Mouse (Mus musculus): ENCODE data around the gene Lcn6. TPM values are rescaled to one million over a fixed set of nuclear protein-coding genes. Genes with fewer than 3 reads are reported as not detected.

The Lcn6 gene
- polyA plus RNA-seq (2015; fragmentation: Nextera tagmentation; extraction: Ambion mirVana), result not detected in 2 replicates

GRCm38 (mm10) chr2:25676486-25676885, at the start of gene Lcn6:
TSS of gene Lcn6 (plus strand) at chr2:25676786.
- Histone ChIP-seq H3K27ac (ENCODE audit: low read length) (no peak within 1 kb of the TSS), H3K27me3 (ENCODE audit: control insufficient read depth, insufficient read depth, low read length) (no peaks in the 10 kb centered on the region), H3K9ac (ENCODE audit: low read length) (no peak within 1 kb of the TSS), H3K9me3 (replicated peaks; ENCODE audit: control insufficient read depth, low read length) (no peaks in the 10 kb centered on the region), H3K4me2 (ENCODE audit: low read depth, low read length) (no peak within 1 kb of the TSS), H3K4me3 (replicated peaks; ENCODE audit: low read length) (no peak within 1 kb of the TSS), H3K4me1 (ENCODE audit: control insufficient read depth, insufficient read depth, low read length) (no peaks in the 10 kb centered on the region), H3K36me3 (ENCODE audit: control insufficient read depth, insufficient read depth, low read length) (no peaks in the 10 kb centered on the region)
- ATAC-seq (ENCODE audit: insufficient read depth, low FRiP score), result no peak
- WGBS, result 78% methylated on average over 3 of the region's 3 CpGs

- Histone ChIP-seq H3K4me1 (ENCODE audit: control insufficient read depth, insufficient read depth, low read length) (no peaks in the 10 kb centered on the region), H3K9me3 (replicated peaks; ENCODE audit: control insufficient read depth, low read length) (no peaks in the 10 kb centered on the region), H3K27ac (ENCODE audit: low read length) (no peak within 1 kb of the TSS), H3K36me3 (ENCODE audit: control insufficient read depth, insufficient read depth, low read length) (no peaks in the 10 kb centered on the region), H3K9ac (ENCODE audit: low read length) (no peak within 1 kb of the TSS), H3K27me3 (ENCODE audit: control insufficient read depth, insufficient read depth, low read length) (no peaks in the 10 kb centered on the region), H3K4me2 (ENCODE audit: low read depth, low read length) (no peak within 1 kb of the TSS), H3K4me3 (replicated peaks; ENCODE audit: low read length) (no peak within 1 kb of the TSS)
- WGBS, result 69% methylated on average over 6 of the region's 6 CpGs
- no peak for ATAC-seq (ENCODE audit: insufficient read depth, low FRiP score)
Measured at GRCm38 (mm10) chr2:25627811-25628210, 48.8 kb upstream of the Lcn6 start, which contains the start of gene Fcna. TSS of gene Fcna (minus strand) at chr2:25628030.

- Histone ChIP-seq H3K27ac (ENCODE audit: low read length) (no peak overlapping the region), H3K27me3 (ENCODE audit: control insufficient read depth, insufficient read depth, low read length) (no peaks in the 10 kb centered on the region), H3K4me3 (replicated peaks; ENCODE audit: low read length) (no peak overlapping the region), H3K9me3 (replicated peaks; ENCODE audit: control insufficient read depth, low read length) (no peaks in the 10 kb centered on the region), H3K4me1 (ENCODE audit: control insufficient read depth, insufficient read depth, low read length) (no peaks in the 10 kb centered on the region), H3K36me3 (ENCODE audit: control insufficient read depth, insufficient read depth, low read length) (no peaks in the 10 kb centered on the region), H3K9ac (ENCODE audit: low read length) (no peak overlapping the region), H3K4me2 (ENCODE audit: low read depth, low read length) (no peak overlapping the region)
- WGBS, result 49% methylated on average over 4 of the region's 4 CpGs
- no peak for ATAC-seq (ENCODE audit: insufficient read depth, low FRiP score)
Measured at GRCm38 (mm10) chr2:25628738-25629137, 47.8 kb upstream of the Lcn6 start.

- no peaks in the 10 kb centered on the region for H3K9me3 ChIP-seq (replicated peaks; ENCODE audit: control insufficient read depth, low read length)
- H3K9ac ChIP-seq (ENCODE audit: low read length), result no peak overlapping the region
- 71% methylated on average over 3 of the region's 3 CpGs for WGBS
- no peak overlapping the region for H3K27ac ChIP-seq (ENCODE audit: low read length)
- no peak overlapping the region for H3K4me3 ChIP-seq (replicated peaks; ENCODE audit: low read length)
- ATAC-seq (ENCODE audit: insufficient read depth, low FRiP score), result no peak
- H3K4me2 ChIP-seq (ENCODE audit: low read depth, low read length), result no peak overlapping the region
- H3K4me1 ChIP-seq (ENCODE audit: control insufficient read depth, insufficient read depth, low read length), result no peaks in the 10 kb centered on the region
- no peaks in the 10 kb centered on the region for H3K36me3 ChIP-seq (ENCODE audit: control insufficient read depth, insufficient read depth, low read length)
- no peaks in the 10 kb centered on the region for H3K27me3 ChIP-seq (ENCODE audit: control insufficient read depth, insufficient read depth, low read length)
Measured at GRCm38 (mm10) chr2:25633616-25634015, 43.0 kb upstream of the Lcn6 start.

GRCm38 (mm10) chr2:25634046-25634445, 42.5 kb upstream of the Lcn6 start:
- no peak overlapping the region for H3K27ac ChIP-seq (ENCODE audit: low read length)
- no peak overlapping the region for H3K9ac ChIP-seq (ENCODE audit: low read length)
- no peak for ATAC-seq (ENCODE audit: insufficient read depth, low FRiP score)
- 62% methylated on average over 1 of the region's 1 CpGs for WGBS
- no peaks in the 10 kb centered on the region for H3K9me3 ChIP-seq (replicated peaks; ENCODE audit: control insufficient read depth, low read length)
- H3K4me1 ChIP-seq (ENCODE audit: control insufficient read depth, insufficient read depth, low read length), result no peaks in the 10 kb centered on the region
- no peak overlapping the region for H3K4me2 ChIP-seq (ENCODE audit: low read depth, low read length)
- H3K4me3 ChIP-seq (replicated peaks; ENCODE audit: low read length), result no peak overlapping the region
- H3K27me3 ChIP-seq (ENCODE audit: control insufficient read depth, insufficient read depth, low read length), result no peaks in the 10 kb centered on the region
- no peaks in the 10 kb centered on the region for H3K36me3 ChIP-seq (ENCODE audit: control insufficient read depth, insufficient read depth, low read length)

GRCm38 (mm10) chr2:25639890-25640289, 36.7 kb upstream of the Lcn6 start:
- 23% methylated on average over 6 of the region's 6 CpGs for WGBS
- H3K36me3 ChIP-seq (ENCODE audit: control insufficient read depth, insufficient read depth, low read length), result no peaks in the 10 kb centered on the region
- no peaks in the 10 kb centered on the region for H3K4me1 ChIP-seq (ENCODE audit: control insufficient read depth, insufficient read depth, low read length)
- H3K9ac ChIP-seq (ENCODE audit: low read length), result no peak overlapping the region
- H3K9me3 ChIP-seq (replicated peaks; ENCODE audit: control insufficient read depth, low read length), result no peaks in the 10 kb centered on the region
- H3K27ac ChIP-seq (ENCODE audit: low read length), result no peak overlapping the region
- H3K27me3 ChIP-seq (ENCODE audit: control insufficient read depth, insufficient read depth, low read length), result no peaks in the 10 kb centered on the region
- H3K4me3 ChIP-seq (replicated peaks; ENCODE audit: low read length), result no peak overlapping the region
- no peak for ATAC-seq (ENCODE audit: insufficient read depth, low FRiP score)
- no peak overlapping the region for H3K4me2 ChIP-seq (ENCODE audit: low read depth, low read length)

- H3K4me1 ChIP-seq (ENCODE audit: control insufficient read depth, insufficient read depth, low read length), result no peaks in the 10 kb centered on the region
- H3K9me3 ChIP-seq (replicated peaks; ENCODE audit: control insufficient read depth, low read length), result no peaks in the 10 kb centered on the region
- no peaks in the 10 kb centered on the region for H3K27me3 ChIP-seq (ENCODE audit: control insufficient read depth, insufficient read depth, low read length)
- H3K9ac ChIP-seq (ENCODE audit: low read length), result no peak within 1 kb of the TSS
- WGBS, result 65% methylated on average over 2 of the region's 2 CpGs
- no peak within 1 kb of the TSS for H3K4me2 ChIP-seq (ENCODE audit: low read depth, low read length)
- H3K36me3 ChIP-seq (ENCODE audit: control insufficient read depth, insufficient read depth, low read length), result no peaks in the 10 kb centered on the region
- no peak for ATAC-seq (ENCODE audit: insufficient read depth, low FRiP score)
- no peak within 1 kb of the TSS for H3K4me3 ChIP-seq (replicated peaks; ENCODE audit: low read length)
- H3K27ac ChIP-seq (ENCODE audit: low read length), result no peak within 1 kb of the TSS
Measured at GRCm38 (mm10) chr2:25652902-25653301, 23.7 kb upstream of the Lcn6 start, which contains the start of gene Lcn8. TSS of gene Lcn8 (plus strand) at chr2:25653120.

- no peak overlapping the region for H3K4me2 ChIP-seq (ENCODE audit: low read depth, low read length)
- ATAC-seq (ENCODE audit: insufficient read depth, low FRiP score), result no peak
- H3K9ac ChIP-seq (ENCODE audit: low read length), result no peak overlapping the region
- no peak overlapping the region for H3K27ac ChIP-seq (ENCODE audit: low read length)
- H3K36me3 ChIP-seq (ENCODE audit: control insufficient read depth, insufficient read depth, low read length), result no peaks in the 10 kb centered on the region
- H3K27me3 ChIP-seq (ENCODE audit: control insufficient read depth, insufficient read depth, low read length), result no peaks in the 10 kb centered on the region
- no peaks in the 10 kb centered on the region for H3K9me3 ChIP-seq (replicated peaks; ENCODE audit: control insufficient read depth, low read length)
- H3K4me3 ChIP-seq (replicated peaks; ENCODE audit: low read length), result no peak overlapping the region
- WGBS, result 56% methylated on average over 1 of the region's 1 CpGs
- no peaks in the 10 kb centered on the region for H3K4me1 ChIP-seq (ENCODE audit: control insufficient read depth, insufficient read depth, low read length)
Measured at GRCm38 (mm10) chr2:25654502-25654901, 22.1 kb upstream of the Lcn6 start.

- H3K9me3 ChIP-seq (replicated peaks; ENCODE audit: control insufficient read depth, low read length), result no peaks in the 10 kb centered on the region
- no peak overlapping the region for H3K9ac ChIP-seq (ENCODE audit: low read length)
- no peak for ATAC-seq (ENCODE audit: insufficient read depth, low FRiP score)
- H3K4me3 ChIP-seq (replicated peaks; ENCODE audit: low read length), result no peak overlapping the region
- no peaks in the 10 kb centered on the region for H3K4me1 ChIP-seq (ENCODE audit: control insufficient read depth, insufficient read depth, low read length)
- no peaks in the 10 kb centered on the region for H3K27me3 ChIP-seq (ENCODE audit: control insufficient read depth, insufficient read depth, low read length)
- WGBS, result 75% methylated on average over 4 of the region's 4 CpGs
- no peaks in the 10 kb centered on the region for H3K36me3 ChIP-seq (ENCODE audit: control insufficient read depth, insufficient read depth, low read length)
- H3K4me2 ChIP-seq (ENCODE audit: low read depth, low read length), result no peak overlapping the region
- no peak overlapping the region for H3K27ac ChIP-seq (ENCODE audit: low read length)
Measured at GRCm38 (mm10) chr2:25656691-25657090, 19.9 kb upstream of the Lcn6 start.

DNA sequence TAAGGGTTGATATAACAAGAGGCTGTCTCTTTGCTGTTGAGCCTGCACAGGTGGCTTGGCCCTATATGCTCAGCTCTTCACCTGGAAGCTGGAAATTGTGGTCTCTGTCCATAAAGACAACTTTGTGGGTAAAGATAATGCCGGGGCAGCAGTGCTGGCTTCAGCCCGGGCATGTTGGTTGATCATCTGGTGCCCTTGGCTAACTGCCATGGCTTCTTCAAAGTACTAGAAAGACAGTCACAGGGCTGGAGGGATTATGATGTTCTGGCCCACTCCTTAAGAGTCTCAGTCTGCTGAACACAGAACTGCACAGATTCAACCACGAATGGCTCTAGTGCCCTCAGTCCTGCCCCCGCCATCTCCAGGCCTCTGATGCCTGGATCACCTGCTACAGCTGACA, 19.3 kb upstream of the Lcn6 start:
- Histone ChIP-seq H3K9me3 (replicated peaks; ENCODE audit: control insufficient read depth, low read length) (no peaks in the 10 kb centered on the region), H3K27me3 (ENCODE audit: control insufficient read depth, insufficient read depth, low read length) (no peaks in the 10 kb centered on the region), H3K4me3 (replicated peaks; ENCODE audit: low read length) (no peak overlapping the region), H3K9ac (ENCODE audit: low read length) (no peak overlapping the region), H3K36me3 (ENCODE audit: control insufficient read depth, insufficient read depth, low read length) (no peaks in the 10 kb centered on the region), H3K27ac (ENCODE audit: low read length) (no peak overlapping the region), H3K4me2 (ENCODE audit: low read depth, low read length) (no peak overlapping the region), H3K4me1 (ENCODE audit: control insufficient read depth, insufficient read depth, low read length) (no peaks in the 10 kb centered on the region)
- ATAC-seq (ENCODE audit: insufficient read depth, low FRiP score), result no peak
- WGBS, result 79% methylated on average over 4 of the region's 4 CpGs

Measured in stomach, embryonic 16.5 days (tissue).